Mouse (Mus musculus) lung, postnatal 0 days (tissue): Measurements from ENCODE around the gene Pes1. TPM values are rescaled to one million over a fixed set of nuclear protein-coding genes. Genes with fewer than 3 reads are reported as not detected.
A peak's percentile ranks its signal among the peaks of the same experiment; 100 is the strongest.

Experiments used
- ATAC-seq: fragments of 200-750 bp; cut with Nextera tagmentation; 2 replicates; pipeline ENCODE4 v1.8.0; 2017; ENCODE audit warnings: moderate library complexity
- DNase-seq: peaks from one replicate; pipeline ENCODE4 v3.0.0-alpha.2; 2016; ENCODE audit warnings: low spot score
- H3K27ac ChIP-seq: fragments of 300-500 bp; sonication (generic); 2 replicates; pipeline ENCODE4 v1.5.1; 2014; ENCODE audit warnings: antibody characterized with exemption, mild to moderate bottlenecking, low read length, mixed read lengths
- H3K27me3 ChIP-seq: fragments of 300-500 bp; sonication (generic); replicated peaks from 2 replicates; pipeline ENCODE4 v1.6.1; 2014; ENCODE audit warnings: low read length, mixed read lengths; ENCODE audit not compliant: insufficient read depth
- H3K36me3 ChIP-seq: fragments of 300-500 bp; sonication (generic); 2 replicates; pipeline ENCODE4 v1.6.1; 2014; ENCODE audit warnings: low read length, mixed read lengths; ENCODE audit not compliant: insufficient read depth
- H3K4me1 ChIP-seq: fragments of 300-500 bp; sonication (generic); 2 replicates; pipeline ENCODE4 v1.6.1; 2014; ENCODE audit warnings: antibody characterized with exemption, low read depth, low read length, mixed read lengths; ENCODE audit not compliant: insufficient read depth
- H3K4me2 ChIP-seq: fragments of 300-500 bp; sonication (generic); replicated peaks from 2 replicates; pipeline ENCODE4 v1.6.1; 2014; ENCODE audit warnings: low read depth, mild to moderate bottlenecking, low read length, moderate library complexity, mixed read lengths
- H3K4me3 ChIP-seq: fragments of 300-500 bp; sonication (generic); 2 replicates; pipeline ENCODE4 v1.5.1; 2014; ENCODE audit warnings: low read depth, low read length
- H3K9ac ChIP-seq: fragments of 300-500 bp; sonication (generic); replicated peaks from 2 replicates; pipeline ENCODE4 v1.6.1; 2014; ENCODE audit warnings: low read depth, mild to moderate bottlenecking
- H3K9me3 ChIP-seq: fragments of 300-500 bp; sonication (generic); 2 replicates; pipeline ENCODE4 v1.6.1; 2016; ENCODE audit warnings: low read length, mixed read lengths
- CTCF ChIP-seq: IDR thresholded peaks from 2 replicates; pipeline ENCODE4 v1.5.1; 2016; ENCODE audit warnings: antibody characterized with exemption, mild to moderate bottlenecking
- EP300 ChIP-seq: IDR thresholded peaks from 2 replicates; pipeline ENCODE4 v1.6.1; 2016; ENCODE audit warnings: antibody characterized with exemption, mild to moderate bottlenecking, control low read depth
- WGBS: fragments of 180-500 bp; shearing (Covaris S2); extraction: QIAGEN DNeasy Blood & Tissue Kit; methylation state at CpG from one replicate; pipeline ENCODE4 v1.1.7; 2014; 5-methylcytosine and 5-hydroxymethylcytosine counted together
- polyA plus RNA-seq: library from polyadenylated mRNA; unstranded; fragments of >200 nt; fragmentation: Nextera tagmentation; extraction: Ambion mirVana; gene quantifications from 2 replicates; pipeline ENCODE4 v1.2.1, GENCODE M21; 2015

Gene Pes1
- polyA plus RNA-seq, 1 experiment from 2014 or later = 34.2 TPM

- no peak overlapping the region for H3K9ac ChIP-seq
- no peak for ATAC-seq
- H3K27ac ChIP-seq = no peak overlapping the region
- WGBS = 39% methylated on average over 2 of the region's 2 CpGs
- no peaks in the 10 kb centered on the region for H3K27me3 ChIP-seq
- H3K4me1 ChIP-seq = no peaks in the 10 kb centered on the region; the same call in 1 of the 2 replicates
- H3K9me3 ChIP-seq = no peaks in the 10 kb centered on the region
- DNase-seq = no peak
- no peak overlapping the region for H3K4me2 ChIP-seq
- no peak for TF ChIP-seq CTCF
- no peak for TF ChIP-seq EP300
- H3K36me3 ChIP-seq = no peaks in the 10 kb centered on the region
- no peak overlapping the region for H3K4me3 ChIP-seq
Measured at GRCm38 (mm10) chr11:3960901-3961300, 2.9 kb upstream of the Pes1 start.

GRCm38 (mm10) chr11:3961761-3962160 lies 2.0 kb upstream of the Pes1 start:
- ATAC-seq = no peak
- WGBS = 63% methylated on average over 3 of the region's 3 CpGs
- Histone ChIP-seq H3K9me3 (no peaks in the 10 kb centered on the region), H3K4me2 (no peak overlapping the region), H3K27ac (no peak overlapping the region), H3K27me3 (no peaks in the 10 kb centered on the region), H3K4me3 (no peak overlapping the region), H3K36me3 (no peaks in the 10 kb centered on the region), H3K4me1 (no peaks in the 10 kb centered on the region; the same call in 1 of the 2 replicates), H3K9ac (no peak overlapping the region)
- DNase-seq = no peak
- no peak for TF ChIP-seq EP300
- TF ChIP-seq CTCF = no peak

- peak overlapping the region; percentile 75 for H3K4me2 ChIP-seq
- H3K4me1 ChIP-seq = no peaks in the 10 kb centered on the region; the same call in 1 of the 2 replicates
- no peak for DNase-seq
- 85% methylated on average over 10 of the region's 10 CpGs for WGBS
- H3K9me3 ChIP-seq = no peaks in the 10 kb centered on the region
- H3K9ac ChIP-seq = no peak overlapping the region
- H3K27me3 ChIP-seq = no peaks in the 10 kb centered on the region
- H3K36me3 ChIP-seq = no peaks in the 10 kb centered on the region
- H3K4me3 ChIP-seq = no peak overlapping the region
- ATAC-seq = no peak; the same call in 1 of the 2 replicates
- H3K27ac ChIP-seq = peak overlapping the region; percentile 82; the same call in 1 of the 2 replicates
- TF ChIP-seq CTCF (no peak), EP300 (no peak)
Measured at GRCm38 (mm10) chr11:3963155-3963554, 620 bp upstream of the Pes1 start.

GRCm38 (mm10) chr11:3964416-3965172 lies 819 bp downstream of the Pes1 start:
- no peaks in the 10 kb centered on the region for H3K9me3 ChIP-seq
- 11% methylated on average over 11 of the region's 11 CpGs for WGBS
- no peaks in the 10 kb centered on the region for H3K27me3 ChIP-seq
- H3K4me3 ChIP-seq = peak overlapping the region; percentile 64
- peaks cover 1% of the 10 kb centered on the region; the same call in 1 of the 2 replicates for H3K36me3 ChIP-seq
- no peaks in the 10 kb centered on the region; the same call in 1 of the 2 replicates for H3K4me1 ChIP-seq
- no peak for TF ChIP-seq CTCF
- no peak for TF ChIP-seq EP300
- DNase-seq (no peak), ATAC-seq (no peak)
- H3K9ac ChIP-seq = peak overlapping the region; percentile 68
- H3K27ac ChIP-seq = peak overlapping the region; percentile 82
- H3K4me2 ChIP-seq = peak overlapping the region; percentile 75

- Histone ChIP-seq H3K4me1 (no peaks in the 10 kb centered on the region), H3K27ac (no peak overlapping the region), H3K36me3 (peaks cover 38% of the 10 kb centered on the region), H3K27me3 (no peaks in the 10 kb centered on the region), H3K4me3 (no peak overlapping the region), H3K9ac (no peak overlapping the region), H3K9me3 (no peaks in the 10 kb centered on the region), H3K4me2 (no peak overlapping the region)
- peak; percentile 49 for TF ChIP-seq CTCF
- TF ChIP-seq EP300 = no peak
- no peak for DNase-seq
- 82% methylated on average over 3 of the region's 3 CpGs for WGBS
- no peak for ATAC-seq
Measured at GRCm38 (mm10) chr11:3969837-3970236, 6.1 kb downstream of the Pes1 start.

- no peak for DNase-seq
- Histone ChIP-seq H3K9me3 (no peaks in the 10 kb centered on the region), H3K4me2 (no peak overlapping the region), H3K9ac (no peak overlapping the region), H3K4me1 (no peaks in the 10 kb centered on the region), H3K36me3 (peaks cover 43% of the 10 kb centered on the region), H3K27me3 (no peaks in the 10 kb centered on the region), H3K4me3 (no peak overlapping the region), H3K27ac (no peak overlapping the region)
- WGBS = 95% methylated on average over 7 of the region's 7 CpGs
- ATAC-seq = no peak
- TF ChIP-seq CTCF = no peak
- no peak for TF ChIP-seq EP300
Measured at GRCm38 (mm10) chr11:3970361-3970760, 6.6 kb downstream of the Pes1 start.
